Mouse (Mus musculus): ENCODE data around the gene Ric3. TPM values are rescaled to one million over a fixed set of nuclear protein-coding genes. Genes with fewer than 3 reads are reported as not detected.
"Not testable (repeated sequence)": the region's sequence is repeated elsewhere in the genome, so short reads cannot be mapped to it uniquely, and the experiment has no call there.

The Ric3 gene
- polyA plus RNA-seq, 1 experiment, result 0.92 TPM

GRCm38 (mm10) chr7:109098145-109099018 lies 15.3 kb upstream of the Ric3 start:
- Histone ChIP-seq H3K4me3 (replicated peaks; ENCODE audit: extremely low read depth, low read depth, low read length) (no peak overlapping the region), H3K4me1 (ENCODE audit: control insufficient read depth, insufficient read depth, low read length) (no peaks in the 10 kb centered on the region)
- WGBS, result 40% methylated on average over 6 of the region's 6 CpGs
- no peak for DNase-seq
- 0 out of 2 replicates have a peak, but pooled peaks have one; percentile 24 for TF ChIP-seq CTCF (IDR thresholded peaks at IDR 0.05; ENCODE audit: insufficient read depth, low read length)
- no peak for TF ChIP-seq POLR2A (IDR thresholded peaks at IDR 0.05; ENCODE audit: borderline replicate concordance, extremely low read depth, low read depth, low read length)

DNA sequence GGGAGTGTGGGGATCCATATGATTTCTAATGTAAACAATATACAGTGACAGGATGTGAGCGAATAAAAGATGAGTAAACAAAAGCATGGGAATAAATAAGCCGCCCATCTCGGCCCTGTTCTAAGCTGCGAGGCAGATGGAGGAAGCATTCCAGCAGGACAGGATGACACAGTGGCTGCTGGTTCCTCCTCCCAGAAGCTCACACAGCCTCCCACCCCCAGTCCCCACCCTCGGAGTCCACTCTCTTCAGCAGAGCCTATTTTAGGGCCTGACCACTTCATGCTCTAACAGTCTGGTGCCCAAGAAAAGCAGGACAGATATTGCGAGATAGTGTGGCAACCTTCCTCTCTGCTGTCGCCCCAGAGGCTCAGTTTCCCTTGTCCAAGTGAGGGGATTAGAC lies 14.1 kb upstream of the Ric3 start:
- WGBS, result 55% methylated on average over 7 of the region's 7 CpGs
- TF ChIP-seq CTCF (IDR thresholded peaks at IDR 0.05; ENCODE audit: insufficient read depth, low read length) (no peak), POLR2A (IDR thresholded peaks at IDR 0.05; ENCODE audit: borderline replicate concordance, extremely low read depth, low read depth, low read length) (no peak)
- no peak for DNase-seq
- H3K4me3 ChIP-seq (replicated peaks; ENCODE audit: extremely low read depth, low read depth, low read length), result no peak overlapping the region
- no peaks in the 10 kb centered on the region for H3K4me1 ChIP-seq (ENCODE audit: control insufficient read depth, insufficient read depth, low read length)

- no peak overlapping the region for H3K4me3 ChIP-seq (replicated peaks; ENCODE audit: extremely low read depth, low read depth, low read length)
- WGBS, result 73% methylated on average over 4 of the region's 4 CpGs
- no peak for DNase-seq
- TF ChIP-seq CTCF (IDR thresholded peaks at IDR 0.05; ENCODE audit: insufficient read depth, low read length) (no peak), POLR2A (IDR thresholded peaks at IDR 0.05; ENCODE audit: borderline replicate concordance, extremely low read depth, low read depth, low read length) (no peak)
- no peaks in the 10 kb centered on the region for H3K4me1 ChIP-seq (ENCODE audit: control insufficient read depth, insufficient read depth, low read length)
These were observed 13.5 kb upstream of the Ric3 start for GRCm38 (mm10) chr7:109096618-109097017.

- no peak overlapping the region for H3K4me3 ChIP-seq (replicated peaks; ENCODE audit: extremely low read depth, low read depth, low read length)
- DNase-seq, result no peak
- no peaks in the 10 kb centered on the region for H3K4me1 ChIP-seq (ENCODE audit: control insufficient read depth, insufficient read depth, low read length)
- no CpG with 5 or more reads among the region's 7 CpGs for WGBS
- no peak for TF ChIP-seq CTCF (IDR thresholded peaks at IDR 0.05; ENCODE audit: insufficient read depth, low read length)
- no peak for TF ChIP-seq POLR2A (IDR thresholded peaks at IDR 0.05; ENCODE audit: borderline replicate concordance, extremely low read depth, low read depth, low read length)
These were observed 11.2 kb upstream of the Ric3 start for GRCm38 (mm10) chr7:109094294-109094693.

GRCm38 (mm10) chr7:109091316-109091715 lies 8.2 kb upstream of the Ric3 start:
- not testable (repeated sequence) for H3K4me1 ChIP-seq (ENCODE audit: control insufficient read depth, insufficient read depth, low read length); H3K4me3 ChIP-seq (replicated peaks; ENCODE audit: extremely low read depth, low read depth, low read length); DNase-seq
- WGBS, result no CpG with 5 or more reads among the region's 2 CpGs

- DNase-seq, result no peak
- Histone ChIP-seq H3K4me3 (replicated peaks; ENCODE audit: extremely low read depth, low read depth, low read length) (no peak overlapping the region), H3K4me1 (ENCODE audit: control insufficient read depth, insufficient read depth, low read length) (peaks cover 3% of the 10 kb centered on the region; the same call in 1 of the 2 replicates)
- no peak for TF ChIP-seq POLR2A (IDR thresholded peaks at IDR 0.05; ENCODE audit: borderline replicate concordance, extremely low read depth, low read depth, low read length)
- TF ChIP-seq CTCF (IDR thresholded peaks at IDR 0.05; ENCODE audit: insufficient read depth, low read length), result no peak
- WGBS, result 1% methylated on average over 2 of the region's 2 CpGs
These were observed 3.8 kb upstream of the Ric3 start for GRCm38 (mm10) chr7:109086946-109087345.

DNA sequence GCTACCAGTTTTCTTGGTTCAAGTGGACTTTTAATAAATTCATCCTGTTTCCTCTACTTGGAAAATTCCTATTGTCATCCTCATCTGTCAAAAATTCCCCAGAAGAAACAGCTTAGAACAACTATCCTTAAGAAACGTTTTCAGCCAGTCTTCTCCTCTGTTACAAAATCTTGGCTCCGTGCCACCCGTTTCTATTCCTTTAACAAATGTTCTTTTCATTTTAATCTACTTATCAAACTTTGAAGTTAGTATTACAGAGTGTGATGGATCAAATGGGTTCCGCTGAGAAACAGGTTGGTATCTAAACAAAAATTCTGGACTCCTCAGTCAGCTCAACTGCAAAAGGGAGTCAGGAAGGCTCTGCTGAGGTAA lies 668 bp upstream of the Ric3 start:
- WGBS, result 67% methylated on average over 4 of the region's 4 CpGs
- no peak for DNase-seq
- H3K4me3 ChIP-seq (replicated peaks; ENCODE audit: extremely low read depth, low read depth, low read length), result no peak overlapping the region
- no peak for TF ChIP-seq CTCF (IDR thresholded peaks at IDR 0.05; ENCODE audit: insufficient read depth, low read length)
- no peak for TF ChIP-seq POLR2A (IDR thresholded peaks at IDR 0.05; ENCODE audit: borderline replicate concordance, extremely low read depth, low read depth, low read length)
- peaks cover 3% of the 10 kb centered on the region; the same call in 1 of the 2 replicates for H3K4me1 ChIP-seq (ENCODE audit: control insufficient read depth, insufficient read depth, low read length)

DNA sequence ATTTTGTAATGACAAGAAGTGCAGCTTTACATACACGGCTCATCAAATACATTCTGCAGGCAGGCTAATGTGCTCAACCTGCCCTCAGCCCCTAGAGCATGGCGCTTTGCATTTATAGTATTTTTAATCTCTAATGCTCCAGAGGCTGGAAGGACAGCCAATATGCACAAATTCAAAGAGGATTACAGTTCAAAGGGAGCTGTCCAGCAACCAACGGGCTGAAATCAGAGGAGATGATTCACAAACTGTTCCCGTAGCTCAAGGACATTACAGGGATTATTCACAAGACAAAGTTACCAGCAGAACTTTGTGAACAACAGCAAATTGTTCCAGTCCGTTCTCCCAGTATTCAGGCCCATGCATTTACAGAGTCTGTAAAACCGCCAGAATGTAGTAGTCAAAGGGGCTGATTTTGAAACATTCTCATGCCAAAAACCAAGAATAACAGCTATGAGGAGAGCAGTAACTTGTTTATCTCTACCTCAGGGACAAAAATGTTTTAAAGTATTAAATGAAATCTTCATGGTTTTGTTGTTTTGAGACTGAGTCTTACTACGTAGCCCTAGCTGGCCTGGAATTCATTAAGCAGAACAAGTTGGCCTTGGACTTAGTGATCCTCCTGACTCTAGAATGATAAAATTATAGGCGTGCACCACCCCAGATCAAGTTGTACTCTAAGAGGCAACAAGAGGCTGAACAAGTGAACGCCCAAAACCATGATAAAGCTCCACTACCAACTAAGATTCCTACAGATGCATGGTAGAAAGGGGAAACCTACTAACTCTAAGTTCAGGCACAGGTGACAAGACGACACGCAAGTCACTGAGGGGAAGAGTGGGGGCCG lies 640 bp downstream of the Ric3 start:
- DNase-seq, result peak; percentile 7
- no peak for TF ChIP-seq CTCF (IDR thresholded peaks at IDR 0.05; ENCODE audit: insufficient read depth, low read length)
- TF ChIP-seq POLR2A (IDR thresholded peaks at IDR 0.05; ENCODE audit: borderline replicate concordance, extremely low read depth, low read depth, low read length), result no peak
- Histone ChIP-seq H3K4me1 (ENCODE audit: control insufficient read depth, insufficient read depth, low read length) (peaks cover 3% of the 10 kb centered on the region; the same call in 1 of the 2 replicates), H3K4me3 (replicated peaks; ENCODE audit: extremely low read depth, low read depth, low read length) (no peak overlapping the region)
- 23% methylated on average over 12 of the region's 12 CpGs for WGBS

DNA sequence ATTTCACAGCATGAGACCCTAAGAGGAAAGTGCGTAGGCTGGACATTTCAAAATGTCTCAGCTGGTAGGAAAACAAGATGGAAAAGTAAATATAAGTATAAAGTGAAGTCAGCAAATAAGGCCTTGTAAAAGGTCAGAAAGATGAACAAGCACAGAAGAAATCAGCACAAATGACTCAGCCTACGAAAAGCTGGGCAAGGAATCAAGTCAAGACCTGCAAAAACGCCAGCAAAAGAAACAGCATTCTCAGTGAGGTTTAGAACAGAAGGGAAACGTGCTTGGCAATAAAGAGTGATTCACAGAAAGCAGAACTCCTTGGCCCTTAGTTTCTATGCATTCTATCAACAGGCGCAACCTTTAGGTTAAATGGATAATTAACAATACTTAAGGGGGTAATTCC lies 10.8 kb downstream of the Ric3 start:
- TF ChIP-seq POLR2A (IDR thresholded peaks at IDR 0.05; ENCODE audit: borderline replicate concordance, extremely low read depth, low read depth, low read length), result no peak
- no peak for TF ChIP-seq CTCF (IDR thresholded peaks at IDR 0.05; ENCODE audit: insufficient read depth, low read length)
- no peak overlapping the region for H3K4me3 ChIP-seq (replicated peaks; ENCODE audit: extremely low read depth, low read depth, low read length)
- H3K4me1 ChIP-seq (ENCODE audit: control insufficient read depth, insufficient read depth, low read length), result no peaks in the 10 kb centered on the region
- WGBS, result 68% methylated on average over 5 of the region's 5 CpGs
- DNase-seq, result no peak

Data from lung, adult 2 months (tissue).